Mouse (Mus musculus) liver, adult 2 months (tissue): ENCODE measurements at regions not wholly inside any gene's neighbourhood (a gene's known extent, or its start where the extent isn't known, plus 50 kb on each side); places are given as distances from the start of the nearest gene placed in this dataset.

Experiments used
- CTCF ChIP-seq: fragments of 200-500 bp; IDR thresholded peaks from 2 replicates; pipeline ENCODE4 v1.5.1; 2011; ENCODE audit warnings: low read depth, low read length, control low read depth
- POLR2A ChIP-seq: fragments of 200-500 bp; IDR thresholded peaks from 2 replicates; pipeline ENCODE4 v1.6.1; 2011; ENCODE audit warnings: low read length, control low read depth; ENCODE audit not compliant: insufficient read depth; ENCODE audit errors: extremely low read depth

DNA sequence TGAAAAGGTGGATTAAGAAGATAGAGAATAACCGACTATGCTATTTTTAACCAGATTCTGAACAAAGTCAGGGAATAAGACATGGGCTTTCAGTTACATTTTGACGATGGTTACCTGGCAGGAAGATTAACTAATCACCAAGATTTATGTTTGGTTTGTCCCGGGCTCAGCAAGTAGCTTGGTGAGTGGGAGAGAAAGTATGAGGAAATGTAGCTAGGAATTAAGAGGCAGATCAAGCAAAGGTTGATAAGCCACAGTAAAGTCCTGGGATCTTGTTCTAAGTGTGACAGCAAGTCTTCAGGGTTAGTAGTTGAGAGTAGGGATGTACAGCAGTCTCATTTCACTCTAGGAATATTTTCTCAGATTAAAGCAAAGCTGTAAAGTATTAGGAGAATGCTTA is 149.3 kb upstream of the Nr2f1 start:
- TF ChIP-seq POLR2A = no peak
- no peak for TF ChIP-seq CTCF
